Mouse (Mus musculus) heart, embryonic 12.5 days (tissue): ENCODE measurements around the gene Pvrig. TPM values are rescaled to one million over a fixed set of nuclear protein-coding genes. Genes with fewer than 3 reads are reported as not detected.
"Not testable (repeated sequence)": the region's sequence is repeated elsewhere in the genome, so short reads cannot be mapped to it uniquely, and the experiment has no call there.

ENCODE experiments used
- ATAC-seq: fragments of 200-750 bp; cut with Nextera tagmentation; 2 replicates; pipeline ENCODE4 v1.8.0; 2017; ENCODE audit warnings: moderate TSS enrichment, moderate library complexity; ENCODE audit not compliant: insufficient number of reproducible peaks, low FRiP score
- H3K27ac ChIP-seq: fragments of 300-500 bp; sonication (generic); 2 replicates; pipeline ENCODE4 v1.5.1; 2016; ENCODE audit warnings: mild to moderate bottlenecking, moderate library complexity; ENCODE audit not compliant: poor library complexity, severe bottlenecking
- H3K27me3 ChIP-seq: fragments of 300-500 bp; sonication (generic); replicated peaks from 2 replicates; pipeline ENCODE4 v1.6.1; 2016; ENCODE audit warnings: mild to moderate bottlenecking, moderate library complexity
- H3K36me3 ChIP-seq: fragments of 300-500 bp; sonication (generic); 2 replicates; pipeline ENCODE4 v1.6.1; 2016; ENCODE audit warnings: mild to moderate bottlenecking, moderate library complexity
- H3K4me1 ChIP-seq: fragments of 300-500 bp; sonication (generic); replicated peaks from 2 replicates; pipeline ENCODE4 v1.6.1; 2016; ENCODE audit warnings: mild to moderate bottlenecking
- H3K4me2 ChIP-seq: fragments of 300-500 bp; sonication (generic); 2 replicates; pipeline ENCODE4 v1.6.1; 2016; ENCODE audit warnings: mild to moderate bottlenecking, moderate library complexity
- H3K4me3 ChIP-seq: fragments of 300-500 bp; sonication (generic); 2 replicates; pipeline ENCODE4 v1.5.1; 2016; ENCODE audit warnings: mild to moderate bottlenecking
- H3K9ac ChIP-seq: fragments of 300-500 bp; sonication (generic); 2 replicates; pipeline ENCODE4 v1.6.1; 2016; ENCODE audit warnings: mild to moderate bottlenecking, moderate library complexity
- H3K9me3 ChIP-seq: fragments of 300-500 bp; sonication (generic); replicated peaks from 2 replicates; pipeline ENCODE4 v1.6.1; 2016; ENCODE audit warnings: mild to moderate bottlenecking, moderate library complexity
- WGBS: fragments of 180-500 bp; shearing (Covaris S2); methylation state at CpG from one replicate; pipeline ENCODE4 v1.1.7; 2016; 5-methylcytosine and 5-hydroxymethylcytosine counted together
- polyA plus RNA-seq: library from polyadenylated mRNA; unstranded; fragments of >200 nt; fragmentation: Nextera tagmentation; extraction: Ambion mirVana; gene quantifications from 2 replicates; pipeline ENCODE4 v1.2.1, GENCODE M21; 2016

Pvrig gene
- polyA plus RNA-seq: 0.15 TPM in 1 of 2 replicates, not detected in the other

DNA sequence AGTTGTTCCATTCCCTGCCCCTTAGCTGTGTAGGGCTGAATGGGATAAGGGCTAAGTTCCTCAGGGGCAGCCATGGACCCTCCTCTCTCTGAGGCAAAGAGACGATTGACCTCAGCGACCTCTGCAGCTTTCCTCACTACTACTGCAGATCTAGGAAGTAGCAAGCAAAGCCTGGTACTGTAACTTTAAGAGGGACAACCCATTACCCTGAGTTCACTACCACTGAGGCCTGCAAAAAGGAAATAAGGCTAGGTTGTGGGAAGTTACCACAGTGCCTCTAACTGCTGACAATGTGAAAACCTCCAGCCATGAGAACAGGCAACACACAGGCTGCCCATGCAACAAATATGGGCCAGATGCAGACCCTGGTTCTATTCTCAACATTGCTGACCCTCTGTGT lies at the start of gene Pvrig:
TSS of gene Pvrig (plus strand) at position 301 of the 400 bp plus-strand sequence.
- Histone ChIP-seq H3K4me1 (no peaks in the 10 kb centered on the region), H3K4me2 (no peak within 1 kb of the TSS), H3K9ac (no peak within 1 kb of the TSS), H3K36me3 (no peaks in the 10 kb centered on the region), H3K27ac (no peak within 1 kb of the TSS), H3K9me3 (no peaks in the 10 kb centered on the region), H3K27me3 (no peaks in the 10 kb centered on the region), H3K4me3 (no peak within 1 kb of the TSS)
- ATAC-seq: no peak
- WGBS: 69% methylated on average over 2 of the region's 2 CpGs

DNA sequence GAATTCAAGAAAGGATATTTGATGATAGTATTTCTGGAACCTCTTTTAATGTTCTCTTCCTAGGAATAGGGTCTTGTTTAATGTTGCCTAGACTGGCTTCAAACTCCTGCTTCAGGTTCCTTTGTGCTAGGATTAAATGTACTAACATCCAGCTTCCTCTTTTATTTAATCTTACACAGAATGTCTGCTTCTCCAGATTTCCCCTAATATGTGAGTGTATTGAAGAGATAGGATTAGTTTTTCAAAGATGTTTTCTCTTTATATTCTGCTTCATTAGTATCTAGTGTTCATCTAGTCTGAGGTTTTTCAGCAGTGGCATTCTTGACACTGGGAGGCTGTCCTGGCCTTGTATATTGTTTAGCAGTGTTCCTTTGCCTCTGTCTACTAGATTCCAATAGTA lies 47.6 kb upstream of the Pvrig start:
- H3K4me2 ChIP-seq: no peak overlapping the region
- no peak overlapping the region for H3K9ac ChIP-seq
- H3K27me3 ChIP-seq: no peaks in the 10 kb centered on the region
- no peak overlapping the region for H3K4me3 ChIP-seq
- H3K36me3 ChIP-seq: no peaks in the 10 kb centered on the region
- H3K27ac ChIP-seq: no peak overlapping the region
- peaks cover 5% of the 10 kb centered on the region; the same call in 1 of the 2 replicates for H3K4me1 ChIP-seq
- no peaks in the 10 kb centered on the region for H3K9me3 ChIP-seq
- no peak for ATAC-seq

DNA sequence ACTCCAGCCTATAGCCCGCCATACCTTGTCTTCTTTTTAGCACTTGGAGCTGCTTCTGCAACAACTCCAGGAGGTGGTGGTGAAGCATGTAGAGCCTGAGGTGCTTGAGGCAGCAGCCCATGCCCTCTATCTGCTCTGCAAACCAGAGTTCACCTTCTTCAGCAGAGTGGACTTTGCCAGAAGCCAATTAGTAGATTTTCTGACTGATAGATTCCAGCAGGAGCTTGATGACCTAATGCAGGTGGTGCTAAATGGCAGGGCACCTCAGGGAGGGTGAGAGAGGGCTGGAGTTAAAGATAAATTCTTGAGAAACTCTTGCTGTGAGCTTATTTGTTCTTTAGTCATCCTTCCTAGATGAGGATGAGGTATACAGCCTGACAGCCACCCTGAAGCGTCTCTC lies 42.1 kb upstream of the Pvrig start:
- Histone ChIP-seq H3K9me3 (no peaks in the 10 kb centered on the region), H3K4me2 (no peak overlapping the region), H3K27ac (no peak overlapping the region), H3K4me3 (no peak overlapping the region), H3K9ac (no peak overlapping the region), H3K27me3 (no peaks in the 10 kb centered on the region), H3K36me3 (no peaks in the 10 kb centered on the region), H3K4me1 (peaks cover 5% of the 10 kb centered on the region; the same call in 1 of the 2 replicates)
- ATAC-seq: no peak
- 50% methylated on average over 2 of the region's 2 CpGs for WGBS

- Histone ChIP-seq H3K27me3 (no peaks in the 10 kb centered on the region), H3K36me3 (no peaks in the 10 kb centered on the region), H3K27ac (no peak overlapping the region), H3K4me2 (no peak overlapping the region), H3K4me3 (no peak overlapping the region), H3K4me1 (no peaks in the 10 kb centered on the region), H3K9ac (no peak overlapping the region), H3K9me3 (0 out of 2 replicates have a peak, but pooled peaks cover under 1% of the 10 kb centered on the region)
- 73% methylated on average over 3 of the region's 3 CpGs for WGBS
- ATAC-seq: no peak
Observed at GRCm38 (mm10) chr5:138312795-138313194, 29.0 kb upstream of the Pvrig start.

DNA sequence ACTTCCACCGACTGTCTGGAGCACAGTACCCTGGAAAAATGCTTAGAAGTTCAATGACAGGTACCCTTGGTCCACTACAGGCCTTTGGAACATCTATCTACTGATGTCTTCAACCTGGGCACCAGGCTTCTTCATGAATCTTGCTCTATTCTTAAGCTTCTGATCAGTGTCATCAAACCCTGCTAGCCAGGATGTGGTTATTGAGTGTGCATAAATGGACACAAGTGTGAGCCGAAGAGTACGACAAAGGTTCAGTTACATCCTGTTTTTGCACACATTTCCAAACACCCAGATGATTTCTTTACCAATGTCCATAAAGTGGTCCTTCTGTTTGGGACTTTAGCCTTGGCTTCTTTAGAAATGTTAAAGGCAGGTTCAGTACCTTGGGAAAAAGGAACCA lies 1.5 kb downstream of the Pvrig start:
- no peaks in the 10 kb centered on the region for H3K4me1 ChIP-seq
- no peak overlapping the region for H3K4me2 ChIP-seq
- H3K27ac ChIP-seq: no peak overlapping the region
- no peak for ATAC-seq
- no peaks in the 10 kb centered on the region for H3K36me3 ChIP-seq
- H3K4me3 ChIP-seq: no peak overlapping the region
- H3K9ac ChIP-seq: no peak overlapping the region
- no peaks in the 10 kb centered on the region for H3K27me3 ChIP-seq
- no peaks in the 10 kb centered on the region for H3K9me3 ChIP-seq
- WGBS: 76% methylated on average over 3 of the region's 3 CpGs

DNA sequence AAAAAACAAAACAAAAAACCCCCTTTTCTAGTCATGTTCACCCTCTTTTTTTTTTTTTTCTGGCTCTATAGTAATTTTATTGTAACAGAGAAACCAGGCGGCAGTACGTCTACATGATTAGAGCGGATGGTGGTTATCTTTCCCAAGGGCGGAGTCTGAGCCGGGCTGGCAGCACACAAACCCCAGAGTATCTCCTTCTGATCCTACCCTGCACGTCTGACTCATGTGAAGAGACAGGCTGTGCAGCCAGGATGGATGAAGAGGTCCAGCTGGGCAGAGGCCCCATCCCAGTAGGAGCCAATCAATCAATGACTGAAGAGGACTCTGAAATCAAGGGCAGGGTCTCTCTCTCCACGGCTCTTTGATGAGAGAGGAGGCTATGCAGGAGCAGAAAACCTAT lies 21.4 kb downstream of the Pvrig start:
- not testable (repeated sequence) for H3K4me3 ChIP-seq, H3K36me3 ChIP-seq, H3K9ac ChIP-seq, H3K27me3 ChIP-seq, H3K4me1 ChIP-seq, ATAC-seq, H3K27ac ChIP-seq, H3K4me2 ChIP-seq, H3K9me3 ChIP-seq
- 53% methylated on average over 7 of the region's 7 CpGs for WGBS

DNA sequence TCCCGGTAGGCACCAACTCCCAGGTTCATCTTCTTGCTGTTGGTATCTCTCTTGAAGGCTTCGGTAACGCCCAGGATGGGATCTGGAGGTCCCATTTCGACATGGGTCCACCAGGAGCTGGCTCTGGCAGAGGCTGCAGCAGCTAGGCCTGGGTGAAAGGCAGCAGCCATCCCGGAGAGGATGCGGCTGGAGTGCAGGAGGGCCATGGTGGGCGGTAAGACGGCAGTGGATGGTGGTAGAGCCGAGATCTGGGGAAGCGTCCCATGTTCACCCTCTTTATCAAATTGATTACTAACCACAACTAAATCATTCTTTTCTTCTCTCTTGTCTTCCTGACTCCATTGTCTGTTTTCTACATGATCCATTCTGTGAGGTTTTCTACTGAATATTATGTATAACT lies 23.6 kb downstream of the Pvrig start:
- H3K4me1 ChIP-seq, ATAC-seq, H3K4me2 ChIP-seq, H3K4me3 ChIP-seq, H3K9me3 ChIP-seq, H3K36me3 ChIP-seq, H3K27ac ChIP-seq, H3K9ac ChIP-seq, H3K27me3 ChIP-seq: not testable (repeated sequence)
- 83% methylated on average over 10 of the region's 10 CpGs for WGBS

Other genes starting within 250 kb of the Pvrig start
- gene Zscan21, start 225.1 kb upstream of the Pvrig start, polyA plus RNA-seq: 37.6 and 38.1 TPM in 2 replicates
- gene Zfp113, start 186.2 kb upstream of the Pvrig start, polyA plus RNA-seq: 9.9 and 10.0 TPM in 2 replicates
- gene Cops6, start 180.9 kb upstream of the Pvrig start, polyA plus RNA-seq: 249 and 253 TPM in 2 replicates
- 12.1 and 12.6 TPM in 2 replicates for gene Ap4m1, start 170.0 kb upstream of the Pvrig start, polyA plus RNA-seq
- gene Mcm7, start 169.5 kb upstream of the Pvrig start, polyA plus RNA-seq: 136 and 138 TPM in 2 replicates
- gene Taf6, start 154.5 kb upstream of the Pvrig start, polyA plus RNA-seq: 73.9 and 78.5 TPM in 2 replicates
- 26.2 and 26.5 TPM in 2 replicates for gene Cnpy4, start 154.5 kb upstream of the Pvrig start, polyA plus RNA-seq
- gene Mblac1, start 147.6 kb upstream of the Pvrig start, polyA plus RNA-seq: 5.1 and 6.2 TPM in 2 replicates
- not detected in 2 replicates for gene Nxpe5, start 116.1 kb upstream of the Pvrig start, polyA plus RNA-seq
- gene Lamtor4, start 86.5 kb upstream of the Pvrig start, polyA plus RNA-seq: 62.4 and 70.7 TPM in 2 replicates
- 7.9 and 8.0 TPM in 2 replicates for gene BC037034, start 77.9 kb upstream of the Pvrig start, polyA plus RNA-seq
- gene Gal3st4, start 69.1 kb upstream of the Pvrig start, polyA plus RNA-seq: 0.82 and 0.92 TPM in 2 replicates
- 0.04 and 0.09 TPM in 2 replicates for gene Gm43720, start 62.0 kb upstream of the Pvrig start, polyA plus RNA-seq
- 13.1 and 15.1 TPM in 2 replicates for gene Gpc2, start 62.0 kb upstream of the Pvrig start, polyA plus RNA-seq
- 3.3 and 4.5 TPM in 2 replicates for gene Stag3, start 61.7 kb upstream of the Pvrig start, polyA plus RNA-seq
- gene Zfp157, start 99.5 kb downstream of the Pvrig start, polyA plus RNA-seq: 21.7 and 23.0 TPM in 2 replicates
- not detected in 2 replicates for gene 1700123K08Rik, start 222.8 kb downstream of the Pvrig start, polyA plus RNA-seq